Mouse (Mus musculus) heart, adult 18-20 months (tissue): Measurements from ENCODE around the gene Mgat5. TPM values are rescaled to one million over a fixed set of nuclear protein-coding genes. Genes with fewer than 3 reads are reported as not detected.

Experiments used
- DNase-seq, 2 experiments: peaks; one replicate each; pipeline ENCODE4 v3.0.0; 2021 to 2022; ENCODE audit warnings: mixed read lengths in 1 of 2
- total RNA-seq, 2 experiments: library from RNA; stranded (reverse); gene quantifications; 2 replicates each; pipeline ENCODE4 v1.2.3; 2021

Mgat5 gene
- total RNA-seq, 2 experiments from 2014 or later = 13.2 to 15.2 TPM

GRCm38 (mm10) chr1:127217665-127218064, 12.8 kb downstream of the Mgat5 start:
- no peak for DNase-seq

- DNase-seq = no peak
Observed at GRCm38 (mm10) chr1:127218182-127218581, 13.4 kb downstream of the Mgat5 start.

GRCm38 (mm10) chr1:127219161-127219560, 14.3 kb downstream of the Mgat5 start:
- no peak for DNase-seq

GRCm38 (mm10) chr1:127219621-127220020, 14.8 kb downstream of the Mgat5 start:
- no peak for DNase-seq

- DNase-seq = no peak
Observed at GRCm38 (mm10) chr1:127221998-127222736, 17.4 kb downstream of the Mgat5 start.

GRCm38 (mm10) chr1:127225060-127225459, 20.2 kb downstream of the Mgat5 start:
- peak in 1 of 2 experiments; percentile 38 for DNase-seq

- DNase-seq = no peak
Observed at GRCm38 (mm10) chr1:127229011-127229410, 24.2 kb downstream of the Mgat5 start.

- DNase-seq = peak in 1 of 2 experiments; percentile 24
Observed at GRCm38 (mm10) chr1:127230468-127230867, 25.7 kb downstream of the Mgat5 start.

GRCm38 (mm10) chr1:127233191-127233651, 28.4 kb downstream of the Mgat5 start:
- DNase-seq = no peak

GRCm38 (mm10) chr1:127235157-127235556, 30.3 kb downstream of the Mgat5 start:
- no peak for DNase-seq

- DNase-seq = no peak
Observed at GRCm38 (mm10) chr1:127236396-127236795, 31.6 kb downstream of the Mgat5 start.

GRCm38 (mm10) chr1:127238871-127239314, 34.1 kb downstream of the Mgat5 start:
- no peak for DNase-seq

- peak; percentile 51 to 69 for DNase-seq
Observed at GRCm38 (mm10) chr1:127239914-127240313, 35.1 kb downstream of the Mgat5 start.

GRCm38 (mm10) chr1:127242151-127242887, 37.5 kb downstream of the Mgat5 start:
- no peak for DNase-seq

GRCm38 (mm10) chr1:127242888-127243588, 38.2 kb downstream of the Mgat5 start:
- peak in 1 of 2 experiments; percentile 43 for DNase-seq

GRCm38 (mm10) chr1:127244054-127244770, 39.4 kb downstream of the Mgat5 start:
- DNase-seq = no peak

- no peak for DNase-seq
Observed at GRCm38 (mm10) chr1:127246158-127246557, 41.3 kb downstream of the Mgat5 start.

GRCm38 (mm10) chr1:127248433-127248832, 43.6 kb downstream of the Mgat5 start:
- no peak for DNase-seq

GRCm38 (mm10) chr1:127249621-127250020, 44.8 kb downstream of the Mgat5 start:
- DNase-seq = no peak

- DNase-seq = no peak
Observed at GRCm38 (mm10) chr1:127250313-127250712, 45.5 kb downstream of the Mgat5 start.

- no peak for DNase-seq
Observed at GRCm38 (mm10) chr1:127251751-127252150, 46.9 kb downstream of the Mgat5 start.

GRCm38 (mm10) chr1:127257005-127257404, 52.2 kb downstream of the Mgat5 start:
- no peak for DNase-seq
